Mouse (Mus musculus) c-Kit-positive CD71-negative TER-119-negative erythroid progenitor cells, embryonic 14.5 days (primary cell): Measurements from ENCODE around the gene Ano6.

Experiments
- DNase-seq: peaks from one replicate; pipeline ENCODE4 v3.0.0-alpha.2; 2013; ENCODE audit warnings: low read depth

The Ano6 gene

DNA sequence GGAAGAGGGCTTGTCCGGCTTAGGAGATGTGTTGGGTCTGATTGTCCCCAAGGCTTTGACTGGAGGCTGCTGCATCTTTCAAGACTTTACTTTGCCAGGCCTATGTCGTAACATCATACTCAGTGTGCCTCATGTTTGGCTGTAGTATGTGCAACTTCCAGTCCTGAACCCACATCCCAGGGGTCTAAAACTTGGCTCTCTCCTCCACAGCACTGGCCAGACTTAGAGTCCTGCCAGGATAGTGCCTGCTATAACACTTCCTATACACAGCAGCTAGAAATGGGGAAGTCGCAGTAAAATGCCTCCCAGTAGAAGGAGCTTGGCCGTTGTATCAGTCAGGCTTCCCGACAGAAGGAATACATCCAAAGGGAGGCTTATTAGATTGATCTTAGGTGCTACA, 21.9 kb upstream of the Ano6 start:
- no peak for DNase-seq

DNA sequence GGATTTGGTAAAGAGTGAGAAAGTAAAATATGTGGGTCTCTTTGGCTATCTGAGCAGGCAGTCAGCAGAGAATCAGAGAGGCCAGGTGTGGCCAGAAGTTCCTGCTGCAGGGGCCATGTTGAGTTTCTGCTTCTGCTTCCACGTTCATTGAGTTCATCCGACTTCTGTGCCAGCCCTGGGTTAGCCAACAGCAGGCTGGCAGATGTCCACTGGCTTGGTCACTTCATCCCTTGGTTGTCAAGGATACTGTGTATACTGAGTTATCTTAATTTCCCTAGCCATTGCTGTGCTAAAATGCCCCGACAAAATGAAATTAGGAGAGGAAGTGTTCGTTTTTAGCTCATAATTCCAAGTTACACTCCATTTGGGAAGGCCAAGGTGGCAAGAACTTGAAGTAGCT, 21.1 kb upstream of the Ano6 start:
- DNase-seq: no peak

- no peak for DNase-seq
Observed at GRCm38 (mm10) chr15:95770307-95770706, 20.3 kb upstream of the Ano6 start.

- no peak for DNase-seq
Observed at GRCm38 (mm10) chr15:95772374-95772773, 18.3 kb upstream of the Ano6 start.

- DNase-seq: peak; percentile 54
Observed at GRCm38 (mm10) chr15:95772861-95773836, 17.5 kb upstream of the Ano6 start.

- DNase-seq: no peak
Observed at GRCm38 (mm10) chr15:95774197-95774596, 16.4 kb upstream of the Ano6 start.

GRCm38 (mm10) chr15:95774674-95775414, 15.8 kb upstream of the Ano6 start:
- DNase-seq: no peak

GRCm38 (mm10) chr15:95777743-95778142, 12.9 kb upstream of the Ano6 start:
- no peak for DNase-seq

DNA sequence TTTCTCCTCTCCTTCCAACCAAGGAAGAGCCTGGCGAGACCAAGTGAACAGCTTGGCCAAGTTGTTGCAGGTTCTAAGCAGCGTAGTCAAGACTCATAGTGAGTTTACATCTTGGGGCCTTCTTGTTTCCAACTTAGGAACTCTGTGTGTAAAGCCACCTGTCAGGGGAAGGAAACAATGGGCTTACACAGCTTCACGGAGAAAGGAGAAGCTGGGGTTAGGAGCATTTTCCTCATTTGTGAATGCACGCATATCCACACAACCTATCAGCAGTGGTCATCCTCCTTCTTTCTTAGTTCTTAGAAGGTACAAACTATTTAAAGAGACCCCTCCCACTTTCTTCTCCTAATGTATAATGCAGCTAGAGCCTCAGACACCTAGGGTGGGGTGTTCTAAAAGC, 11.9 kb upstream of the Ano6 start:
- no peak for DNase-seq

GRCm38 (mm10) chr15:95786624-95787023, 4.0 kb upstream of the Ano6 start:
- DNase-seq: no peak

- no peak for DNase-seq
Observed at GRCm38 (mm10) chr15:95787578-95787977, 3.1 kb upstream of the Ano6 start.

- no peak for DNase-seq
Observed at GRCm38 (mm10) chr15:95789562-95790528, 798 bp upstream of the Ano6 start.

GRCm38 (mm10) chr15:95791141-95791791, 623 bp downstream of the Ano6 start:
- DNase-seq: no peak

GRCm38 (mm10) chr15:95791855-95792254, 1.2 kb downstream of the Ano6 start:
- DNase-seq: no peak

DNA sequence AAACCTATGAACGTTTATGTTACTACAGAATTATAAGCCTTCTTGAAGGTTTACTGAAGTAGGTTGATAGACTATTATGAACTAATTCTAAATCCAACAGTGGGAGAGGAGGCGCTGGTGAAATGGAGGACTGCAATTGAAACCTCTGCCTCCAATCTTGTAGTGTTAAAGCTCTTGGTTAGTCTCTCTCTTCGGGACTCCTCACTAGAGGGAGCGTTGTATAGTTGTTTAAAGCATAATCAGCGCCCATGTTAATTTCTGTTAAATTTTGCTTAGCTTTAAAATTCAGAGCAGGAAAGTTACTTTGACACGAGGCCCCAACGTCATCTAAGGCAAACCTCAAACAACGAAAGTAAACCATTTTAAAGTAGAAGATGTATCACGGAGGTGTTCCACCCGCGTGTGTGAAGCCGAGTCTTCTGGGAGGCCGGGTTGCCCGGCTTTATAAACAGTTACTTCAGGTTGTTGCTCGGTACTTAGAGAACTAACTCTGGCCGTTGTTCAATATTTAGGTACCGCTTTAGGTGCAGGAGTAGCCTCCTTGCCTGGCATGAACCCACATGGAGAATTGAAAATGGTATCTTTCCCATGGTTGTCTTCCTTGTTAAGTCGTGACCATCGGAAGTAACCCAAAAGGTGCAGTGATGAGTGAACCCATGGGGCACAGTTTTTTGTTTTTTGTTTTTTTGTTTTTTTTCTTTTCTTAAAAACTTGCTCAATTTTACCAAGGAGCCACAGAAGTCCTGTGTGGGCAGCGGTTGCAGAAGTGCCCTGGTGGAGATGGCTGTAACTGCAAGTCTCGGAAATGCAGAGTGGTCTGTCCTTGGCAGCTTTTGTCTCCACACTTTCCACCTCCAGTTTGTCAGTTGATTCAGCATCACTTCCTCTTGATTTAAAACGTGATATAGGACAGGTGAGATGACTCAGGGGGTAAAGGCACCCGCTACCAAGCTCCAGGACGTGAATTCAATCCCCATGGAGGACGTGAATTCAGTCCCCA, 1.9 kb downstream of the Ano6 start:
- DNase-seq: no peak

- no peak for DNase-seq
Observed at GRCm38 (mm10) chr15:95793748-95794491, 3.3 kb downstream of the Ano6 start.

- DNase-seq: no peak
Observed at GRCm38 (mm10) chr15:95794611-95795565, 4.2 kb downstream of the Ano6 start.

DNA sequence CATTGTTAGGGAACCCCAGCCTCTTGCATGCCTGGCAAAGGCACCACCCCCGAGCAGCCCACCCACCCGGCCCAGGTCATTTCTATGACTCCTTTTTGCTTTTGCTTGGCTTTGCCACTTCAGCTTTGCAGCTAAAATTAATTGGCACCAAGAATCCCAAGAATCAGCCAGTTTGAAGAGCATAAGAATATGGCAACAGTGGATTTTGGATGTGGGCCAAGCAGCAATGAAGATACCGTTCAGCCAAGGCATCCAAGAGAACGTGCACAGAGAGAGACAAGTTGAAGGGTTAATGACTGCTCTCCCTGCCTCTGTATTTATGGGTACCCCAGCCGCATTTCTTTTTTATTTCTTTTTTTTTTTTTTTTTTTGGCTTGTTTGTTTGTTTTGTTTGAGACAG, 5.4 kb downstream of the Ano6 start:
- no peak for DNase-seq
